Mouse (Mus musculus) 416B (cell line): ENCODE results near the gene Znrd1.

ENCODE experiments used
- DNase-seq: peaks from one replicate; pipeline ENCODE4 v3.0.0; 2011; ENCODE audit warnings: low read depth

The Znrd1 gene

DNA sequence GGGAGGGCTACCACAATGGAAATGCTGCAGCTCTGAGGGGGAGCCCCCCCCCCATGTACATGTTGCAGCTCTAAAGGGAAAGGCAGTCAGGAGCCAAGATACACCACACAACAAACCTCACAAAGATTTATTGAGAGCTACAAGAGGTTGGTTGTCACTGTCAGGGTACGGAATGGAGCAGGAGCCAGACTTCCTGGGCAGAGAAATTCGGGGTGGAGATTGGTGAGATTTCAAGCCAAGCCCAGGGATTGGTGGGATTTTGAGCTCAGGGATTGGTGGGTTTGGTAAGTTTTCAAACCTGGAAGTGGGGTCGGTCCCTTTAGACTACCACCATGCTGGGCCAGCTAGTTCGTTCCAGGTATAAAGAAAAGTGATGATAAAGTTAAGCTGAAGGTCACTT, 34.9 kb downstream of the Znrd1 start:
- DNase-seq = no peak

DNA sequence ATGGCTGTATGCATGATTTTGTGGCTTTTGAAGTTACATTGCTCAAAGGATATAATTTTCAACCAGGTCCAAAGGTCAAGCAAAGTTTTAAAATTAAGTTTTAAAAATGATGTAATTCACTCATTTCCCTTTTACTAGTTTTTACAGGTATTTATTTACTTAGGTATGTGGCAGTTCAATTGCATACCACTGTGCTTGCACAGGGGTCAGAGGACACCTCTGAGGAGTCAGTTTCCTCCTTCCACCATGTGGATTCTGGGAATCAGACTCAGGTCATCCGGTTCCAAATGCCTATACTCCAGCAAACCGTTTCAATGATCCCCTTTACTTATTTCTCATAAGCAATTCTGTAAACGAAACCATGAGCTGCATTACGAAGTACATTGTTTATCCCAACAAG, 35.6 kb downstream of the Znrd1 start:
- DNase-seq = no peak

DNA sequence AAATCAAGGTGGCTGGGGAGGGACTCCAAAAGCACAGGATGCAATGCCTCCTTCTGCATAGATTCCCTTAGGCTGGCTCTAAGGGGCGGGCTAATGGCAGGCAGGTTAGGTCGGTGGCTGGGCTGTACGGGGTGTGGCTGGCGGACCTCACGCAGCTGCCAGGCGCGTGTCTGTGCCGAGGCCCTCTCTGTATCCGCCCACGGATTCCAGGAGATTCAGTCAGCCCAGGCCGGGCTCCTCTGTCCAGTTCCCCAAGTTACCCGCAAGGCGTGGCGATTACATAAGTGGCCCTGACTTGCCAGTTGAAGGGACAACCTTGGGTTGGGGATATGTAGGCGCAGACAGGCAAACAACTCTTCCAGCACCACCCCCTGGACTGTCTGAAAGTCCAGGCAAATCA, 38.1 kb downstream of the Znrd1 start:
- no peak for DNase-seq

DNA sequence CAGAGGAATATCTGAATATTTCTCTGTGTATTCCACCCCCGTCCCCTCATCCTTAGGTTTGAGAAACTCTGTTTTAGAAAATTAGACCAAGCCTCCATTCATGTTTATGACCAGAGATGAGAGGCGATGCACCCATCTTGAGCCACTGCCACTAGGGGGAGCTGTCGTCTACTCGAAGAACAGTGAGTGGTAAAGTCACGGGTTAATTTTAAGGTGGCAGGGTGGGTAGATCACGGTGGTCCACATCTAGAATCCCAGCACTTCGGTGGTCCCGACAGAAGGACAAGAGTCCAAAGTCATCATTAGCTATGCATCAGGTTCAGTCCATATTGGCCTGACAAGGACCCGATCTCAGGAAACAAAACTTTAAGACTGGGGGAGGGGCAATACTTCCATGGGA, 43.3 kb downstream of the Znrd1 start:
- peak; percentile 61 for DNase-seq

DNA sequence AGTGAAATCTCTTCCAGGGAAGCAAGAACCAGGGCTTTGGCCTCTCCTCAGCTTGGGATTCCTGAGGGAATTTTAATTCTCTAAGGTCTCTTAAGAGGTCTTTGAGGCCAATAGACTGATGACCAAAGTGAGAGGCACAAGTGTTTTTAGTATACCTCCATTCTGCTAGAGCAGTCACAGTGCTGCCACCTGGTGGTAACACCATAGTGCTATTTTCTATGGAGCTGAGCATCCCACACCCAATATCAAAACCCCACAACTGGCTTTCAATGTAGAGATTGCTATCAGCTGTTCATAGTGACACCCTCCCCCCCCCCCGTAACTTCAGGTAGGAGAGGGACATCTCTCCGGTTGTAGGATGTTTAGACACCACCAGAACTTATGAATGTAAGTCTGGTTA, 44.3 kb downstream of the Znrd1 start:
- peak; percentile 75 for DNase-seq

DNA sequence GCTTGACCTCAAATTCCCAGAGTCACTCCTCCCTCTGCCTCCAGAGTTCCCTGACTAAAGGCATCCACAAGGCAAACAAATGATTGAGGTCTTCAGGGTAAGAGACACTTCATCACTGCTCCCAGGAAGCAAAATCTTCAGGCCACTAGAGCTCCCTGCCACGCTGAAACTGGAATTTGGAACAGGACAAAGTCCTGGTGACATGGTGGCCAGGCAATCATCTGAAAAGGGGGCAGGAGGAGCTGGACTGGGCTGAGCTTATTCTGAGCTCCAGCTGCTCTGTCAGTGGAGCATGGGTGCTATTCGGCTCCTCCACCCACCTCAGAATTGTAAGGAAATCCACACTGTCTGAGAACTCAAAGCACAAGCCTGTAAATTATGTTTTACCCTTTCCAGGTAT, 46.3 kb downstream of the Znrd1 start:
- no peak for DNase-seq

DNA sequence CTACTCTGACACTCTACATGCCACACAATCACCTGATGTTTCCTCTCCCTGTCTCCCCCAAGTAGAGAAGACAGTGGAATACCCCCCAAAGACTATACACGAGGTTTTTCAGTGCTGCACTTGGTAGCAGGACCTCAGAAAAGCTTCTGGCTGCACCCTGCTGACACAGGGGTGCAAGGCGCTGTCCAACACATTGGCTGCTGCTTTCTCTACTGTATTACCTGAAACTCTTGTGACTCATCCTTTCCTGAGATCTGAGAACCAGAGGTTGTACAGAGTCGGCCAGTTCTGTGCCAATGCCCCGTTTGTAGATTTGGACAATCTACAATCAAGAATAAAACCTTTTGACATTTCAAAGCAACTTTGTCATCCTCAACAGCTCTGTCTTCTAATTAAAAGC, 48.6 kb downstream of the Znrd1 start:
- no peak for DNase-seq

DNA sequence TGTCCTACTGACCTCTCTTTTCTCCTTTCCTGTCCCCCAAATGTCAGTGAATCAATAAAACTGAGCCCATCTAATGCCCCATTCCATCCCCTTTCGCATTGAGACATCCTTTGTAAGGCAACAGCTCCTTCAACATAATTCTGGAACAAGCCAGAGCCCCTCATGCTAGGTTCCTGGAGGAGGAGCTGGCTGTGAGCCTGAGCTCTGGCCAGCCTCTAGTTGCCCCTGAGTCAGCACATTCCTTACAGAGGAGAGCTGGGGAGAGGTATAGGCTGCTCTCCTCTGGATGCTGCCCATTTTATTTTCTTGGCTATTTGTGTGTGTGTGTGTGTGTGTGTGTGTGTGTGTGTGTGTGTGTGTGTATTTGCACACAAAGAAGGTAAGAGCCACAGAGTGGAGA, 50.1 kb downstream of the Znrd1 start:
- no peak for DNase-seq
